Mouse (Mus musculus) retina, adult 2 months (tissue): Measurements from ENCODE around the gene Cdk5r1.

Source experiments
- DNase-seq: peaks from one replicate; pipeline ENCODE4 v3.0.0-alpha.2; 2012; ENCODE audit warnings: low read depth, low spot score

Cdk5r1 gene

DNA sequence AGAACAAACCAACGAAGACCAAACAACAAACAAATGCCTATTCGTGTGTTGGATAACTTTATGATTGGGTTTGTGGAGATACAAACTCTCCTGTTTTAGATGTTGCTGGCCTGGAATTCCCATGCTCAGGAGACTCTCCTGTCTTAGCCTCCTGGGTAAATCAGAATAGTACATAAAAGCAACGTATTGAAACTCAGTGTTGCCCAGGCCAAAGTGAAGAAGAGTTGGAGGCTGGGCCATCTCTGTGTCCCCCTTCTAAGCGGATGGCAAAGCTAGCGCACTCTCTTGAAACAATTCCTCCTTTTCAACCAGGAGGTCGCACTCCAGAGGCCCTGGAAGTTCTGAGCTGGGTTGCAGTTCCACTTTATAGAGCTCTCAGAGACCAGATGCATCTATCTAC lies 26.5 kb downstream of the Cdk5r1 start:
- no peak for DNase-seq

GRCm38 (mm10) chr11:80503726-80504452 lies 27.1 kb downstream of the Cdk5r1 start:
- no peak for DNase-seq

- DNase-seq: no peak
Observed at GRCm38 (mm10) chr11:80504519-80505385, 27.9 kb downstream of the Cdk5r1 start.

DNA sequence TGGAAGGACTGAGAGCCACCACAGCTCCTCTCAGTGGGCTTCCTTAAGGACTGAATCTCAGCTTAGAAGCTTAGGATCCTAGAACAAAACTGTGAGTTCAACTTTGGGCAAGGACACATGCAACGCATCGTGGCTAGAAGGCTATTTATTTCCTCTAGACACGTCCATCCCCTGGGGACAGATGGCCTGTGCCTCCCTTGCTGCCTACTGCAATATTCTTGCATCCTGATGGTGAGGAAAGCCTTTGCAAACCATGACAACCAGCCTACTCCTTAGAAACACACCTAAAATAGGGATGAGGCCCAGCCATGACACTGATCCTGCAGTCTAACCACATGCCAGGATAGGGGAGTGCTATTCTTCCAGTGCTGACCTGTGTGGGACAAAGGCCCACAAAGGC lies 28.8 kb downstream of the Cdk5r1 start:
- no peak for DNase-seq

- no peak for DNase-seq
Observed at GRCm38 (mm10) chr11:80506483-80506882, 29.7 kb downstream of the Cdk5r1 start.

- no peak for DNase-seq
Observed at GRCm38 (mm10) chr11:80507791-80508190, 31.0 kb downstream of the Cdk5r1 start.

- DNase-seq: no peak
Observed at GRCm38 (mm10) chr11:80508361-80509175, 31.7 kb downstream of the Cdk5r1 start.

DNA sequence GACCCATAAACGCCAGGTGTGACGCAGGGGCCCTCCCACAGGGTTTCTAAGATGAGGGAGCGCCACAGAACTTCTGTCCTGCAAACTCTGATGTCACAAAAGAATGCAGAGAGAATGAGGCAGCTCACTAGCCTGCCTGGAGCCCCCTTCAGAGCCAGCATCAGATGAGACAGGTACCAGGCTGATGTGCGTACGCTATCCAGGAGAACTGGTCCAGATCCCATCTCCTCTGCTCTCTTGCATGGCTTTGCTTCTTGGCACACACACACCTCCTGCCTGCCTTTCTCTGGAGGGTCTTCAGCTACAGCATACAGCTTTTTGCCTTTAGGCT lies 32.3 kb downstream of the Cdk5r1 start:
- no peak for DNase-seq

DNA sequence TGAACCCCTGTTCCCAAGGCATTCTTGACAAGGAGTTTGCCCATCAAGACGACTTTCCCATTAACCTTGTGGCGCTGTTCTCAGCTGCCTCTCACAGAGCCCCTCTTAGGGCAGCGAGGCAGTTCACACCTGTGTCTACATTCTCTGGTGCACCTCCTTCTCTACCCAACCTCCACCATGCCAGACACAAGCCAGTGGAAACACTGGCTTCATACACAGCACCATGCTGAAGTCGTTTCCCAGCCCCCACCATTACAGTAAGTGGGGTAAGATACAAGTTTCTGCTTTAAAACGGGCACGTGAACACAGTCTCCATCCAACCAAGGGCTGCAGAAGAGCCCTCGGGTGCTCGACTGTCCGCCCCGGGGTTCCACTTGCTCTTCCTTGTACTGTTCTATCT lies 33.3 kb downstream of the Cdk5r1 start:
- no peak for DNase-seq

DNA sequence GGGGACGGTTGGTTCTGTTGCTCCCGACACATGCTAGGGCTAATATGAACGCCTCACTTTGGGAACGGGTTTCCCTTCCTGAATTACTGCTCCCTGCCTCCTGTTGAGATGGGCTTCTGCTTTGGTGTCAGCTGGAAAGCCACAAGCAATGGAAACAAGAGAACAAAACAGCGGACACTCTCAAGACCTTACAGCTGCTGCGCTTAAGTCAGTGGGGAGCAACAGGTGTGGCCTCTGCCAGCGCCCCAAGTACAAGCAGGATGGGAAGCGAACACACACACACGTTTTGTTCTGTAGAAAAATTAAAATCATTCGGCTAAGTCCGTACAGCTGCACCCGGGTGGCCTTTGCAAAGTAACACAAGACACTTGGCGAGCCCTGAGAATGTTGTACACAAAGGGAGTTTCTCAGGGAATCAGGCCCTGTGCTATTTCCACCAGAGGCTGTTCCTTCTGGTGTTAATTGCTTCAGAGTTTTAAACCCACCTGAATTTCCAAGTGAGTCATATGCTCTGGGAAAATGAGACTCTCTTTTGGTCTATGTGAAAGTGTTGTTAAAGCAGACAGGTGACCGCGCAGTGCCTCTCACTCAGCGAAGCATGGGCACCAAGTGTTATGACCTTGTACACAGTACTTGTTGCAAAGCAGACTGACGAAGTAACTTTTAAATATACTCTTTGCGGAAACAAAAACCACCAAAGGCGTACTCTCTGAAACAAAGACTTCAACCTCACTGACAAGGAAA lies 35.7 kb downstream of the Cdk5r1 start:
- DNase-seq: no peak

GRCm38 (mm10) chr11:80513796-80514195 lies 37.0 kb downstream of the Cdk5r1 start:
- DNase-seq: no peak

- DNase-seq: no peak
Observed at GRCm38 (mm10) chr11:80515346-80515745, 38.5 kb downstream of the Cdk5r1 start.

DNA sequence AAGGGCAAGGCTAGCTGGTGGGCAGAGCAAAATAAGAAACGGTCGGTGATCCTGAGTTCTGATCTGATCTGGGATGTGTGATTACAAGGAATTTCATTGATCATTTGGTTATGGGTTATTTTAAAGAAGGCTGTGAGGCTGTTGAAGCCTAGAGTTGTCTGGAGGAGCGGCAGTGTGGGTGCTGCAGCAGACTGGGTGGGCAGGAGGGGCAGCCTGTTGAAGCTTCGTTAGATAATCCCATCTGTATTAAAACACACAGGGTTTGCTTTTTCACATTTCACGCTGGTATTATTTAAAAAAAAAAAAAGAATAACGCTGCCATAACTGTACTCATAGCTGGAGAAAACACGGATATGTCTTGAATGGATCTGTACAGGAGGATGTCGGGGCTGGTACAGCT lies 39.1 kb downstream of the Cdk5r1 start:
- DNase-seq: no peak

GRCm38 (mm10) chr11:80518421-80519367 lies 41.9 kb downstream of the Cdk5r1 start:
- DNase-seq: no peak

- DNase-seq: no peak
Observed at GRCm38 (mm10) chr11:80521148-80521547, 44.3 kb downstream of the Cdk5r1 start.

DNA sequence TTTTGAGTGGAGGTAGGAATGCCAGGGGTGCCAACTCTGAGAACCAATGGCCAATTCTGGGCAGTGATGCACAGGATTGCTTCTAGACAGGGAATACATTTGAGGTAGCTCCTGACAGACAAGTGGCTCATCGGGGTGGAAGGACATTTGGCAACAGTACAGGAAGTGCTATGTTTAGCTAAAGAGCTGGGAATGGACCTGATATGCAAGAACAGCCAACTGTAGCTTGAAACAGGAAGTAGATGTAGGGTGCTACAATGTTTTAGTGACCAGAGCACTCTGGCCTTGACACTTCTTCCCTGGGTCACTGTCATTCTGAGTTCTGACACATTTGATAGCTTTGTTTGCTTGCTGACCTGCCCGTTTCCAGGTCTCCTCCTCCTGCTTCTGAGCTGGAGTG lies 46.0 kb downstream of the Cdk5r1 start:
- DNase-seq: no peak

DNA sequence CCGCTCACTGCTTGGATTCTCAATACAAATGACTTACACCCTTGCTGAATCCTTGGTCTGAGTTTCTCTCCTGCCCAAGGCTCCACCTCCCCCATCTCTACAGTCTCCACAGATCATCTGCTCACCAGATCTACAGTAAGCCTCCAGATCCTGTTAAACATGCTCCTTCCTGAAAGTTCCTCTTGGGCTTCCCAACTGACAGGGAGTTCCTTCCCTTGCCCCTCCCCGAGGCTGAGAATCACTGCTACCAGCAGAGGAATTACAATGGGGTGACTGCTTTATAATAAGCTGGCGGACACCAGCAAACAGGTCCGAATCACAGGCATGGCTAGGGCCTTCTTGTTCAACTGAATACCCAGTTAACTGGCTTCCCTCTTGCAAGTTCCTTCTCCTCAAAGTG lies 46.6 kb downstream of the Cdk5r1 start:
- DNase-seq: no peak

GRCm38 (mm10) chr11:80524213-80524612 lies 47.4 kb downstream of the Cdk5r1 start:
- no peak for DNase-seq

GRCm38 (mm10) chr11:80527697-80528096 lies 50.9 kb downstream of the Cdk5r1 start:
- DNase-seq: no peak

DNA sequence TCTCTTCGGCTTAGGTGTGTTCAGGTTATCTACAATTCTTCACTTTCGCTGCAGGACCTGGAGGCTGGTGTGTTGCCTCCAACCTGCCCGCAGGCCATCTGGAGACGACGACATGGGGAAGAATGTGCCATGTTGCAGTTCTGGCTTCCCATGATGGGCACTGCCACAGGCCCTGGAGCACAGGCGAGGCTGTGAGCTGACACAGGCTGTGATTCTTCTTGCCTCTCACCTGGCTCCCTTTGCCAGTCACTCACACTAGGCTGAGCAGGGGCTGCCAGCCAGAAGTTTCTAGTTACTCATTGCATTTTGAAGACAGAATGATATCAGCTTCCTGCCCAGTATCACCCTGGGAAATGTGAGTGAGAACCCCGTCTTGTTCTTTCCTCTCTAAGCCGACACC lies 52.3 kb downstream of the Cdk5r1 start:
- DNase-seq: no peak
